Mouse (Mus musculus): Measurements from ENCODE around the gene Mbd6. TPM values are rescaled to one million over a fixed set of nuclear protein-coding genes. Genes with fewer than 3 reads are reported as not detected.

Gene Mbd6
- total RNA-seq (2021) = 10 to 100 TPM; 37.4 to 45.5 TPM

GRCm38 (mm10) chr10:127288800-127289572 is at the start of gene Mbd6:
Mbd6 (minus strand) TSS chr10:127289018.
- intact Hi-C loops (cut with DNase I) = no loop called here
- peak; percentile 69 to 93 for DNase-seq (ENCODE audit: extremely low spot score in 1 of 2, low spot score in 2 of 2)

- no peak for DNase-seq (ENCODE audit: extremely low spot score in 1 of 2, low spot score in 2 of 2)
- intact Hi-C loops (cut with DNase I) = loop anchor here (5.0 kb wide), 1 partner anchor 200 kb away; no protein-coding TSS in a partner anchor
These were observed 48.8 kb upstream of the Mbd6 start for GRCm38 (mm10) chr10:127337536-127338099.

GRCm38 (mm10) chr10:127336952-127337351 is 48.1 kb upstream of the Mbd6 start:
- intact Hi-C loops (cut with DNase I) = loop anchor here (5.0 kb wide), 1 partner anchor 200 kb away; no protein-coding TSS in a partner anchor
- DNase-seq (ENCODE audit: extremely low spot score in 1 of 2, low spot score in 2 of 2) = no peak

- intact Hi-C loops (cut with DNase I) = loop anchor here (5.0 kb wide), 1 partner anchor 202 kb away; no protein-coding TSS in a partner anchor
These were observed 46.5 kb upstream of the Mbd6 start for GRCm38 (mm10) chr10:127335271-127335670.

GRCm38 (mm10) chr10:127333152-127333551 is 44.3 kb upstream of the Mbd6 start:
- DNase-seq (ENCODE audit: extremely low spot score in 1 of 2, low spot score in 2 of 2) = no peak
- intact Hi-C loops (cut with DNase I) = no loop called here

More at GRCm38 (mm10) chr10:127335271-127335670, 46.5 kb upstream of the Mbd6 start:
- DNase-seq (ENCODE audit: extremely low spot score in 1 of 2, low spot score in 2 of 2) = no peak

- DNase-seq (ENCODE audit: extremely low spot score in 1 of 2, low spot score in 2 of 2) = peak in 1 of 2 experiments; percentile 39
- intact Hi-C loops (cut with DNase I) = no loop called here
These were observed 43.5 kb upstream of the Mbd6 start for GRCm38 (mm10) chr10:127332211-127332874.

- intact Hi-C loops (cut with DNase I) = no loop called here
These were observed 41.4 kb upstream of the Mbd6 start for GRCm38 (mm10) chr10:127330212-127330611.

GRCm38 (mm10) chr10:127327461-127328145 is 38.8 kb upstream of the Mbd6 start:
- peak in 1 of 2 experiments; percentile 37 for DNase-seq (ENCODE audit: extremely low spot score in 1 of 2, low spot score in 2 of 2)
- intact Hi-C loops (cut with DNase I) = no loop called here

More at GRCm38 (mm10) chr10:127330212-127330611, 41.4 kb upstream of the Mbd6 start:
- no peak for DNase-seq (ENCODE audit: extremely low spot score in 1 of 2, low spot score in 2 of 2)

GRCm38 (mm10) chr10:127326828-127327227 is 38.0 kb upstream of the Mbd6 start:
- peak in 1 of 2 experiments; percentile 29 for DNase-seq (ENCODE audit: extremely low spot score in 1 of 2, low spot score in 2 of 2)
- intact Hi-C loops (cut with DNase I) = no loop called here

GRCm38 (mm10) chr10:127326017-127326801 is 37.4 kb upstream of the Mbd6 start:
- intact Hi-C loops (cut with DNase I) = no loop called here

GRCm38 (mm10) chr10:127325454-127326016 is 36.7 kb upstream of the Mbd6 start:
- intact Hi-C loops (cut with DNase I) = no loop called here
- DNase-seq (ENCODE audit: extremely low spot score in 1 of 2, low spot score in 2 of 2) = no peak

More at GRCm38 (mm10) chr10:127326017-127326801, 37.4 kb upstream of the Mbd6 start:
- peak in 1 of 2 experiments; percentile 36 for DNase-seq (ENCODE audit: extremely low spot score in 1 of 2, low spot score in 2 of 2)

GRCm38 (mm10) chr10:127324495-127324894 is 35.7 kb upstream of the Mbd6 start:
- DNase-seq (ENCODE audit: extremely low spot score in 1 of 2, low spot score in 2 of 2) = no peak

GRCm38 (mm10) chr10:127323131-127323855 is 34.5 kb upstream of the Mbd6 start:
- DNase-seq (ENCODE audit: extremely low spot score in 1 of 2, low spot score in 2 of 2) = no peak
- intact Hi-C loops (cut with DNase I) = no loop called here

More at GRCm38 (mm10) chr10:127324495-127324894, 35.7 kb upstream of the Mbd6 start:
- intact Hi-C loops (cut with DNase I) = no loop called here

GRCm38 (mm10) chr10:127322669-127323068 is 33.9 kb upstream of the Mbd6 start:
- DNase-seq (ENCODE audit: extremely low spot score in 1 of 2, low spot score in 2 of 2) = no peak
- intact Hi-C loops (cut with DNase I) = no loop called here

- no peak for DNase-seq (ENCODE audit: extremely low spot score in 1 of 2, low spot score in 2 of 2)
These were observed 33.4 kb upstream of the Mbd6 start for GRCm38 (mm10) chr10:127322178-127322577.

GRCm38 (mm10) chr10:127321621-127322020 is 32.8 kb upstream of the Mbd6 start, which contains the start of gene Arhgap9:
Arhgap9 (plus strand) TSS chr10:127321964.
- no peak for DNase-seq (ENCODE audit: extremely low spot score in 1 of 2, low spot score in 2 of 2)

More at GRCm38 (mm10) chr10:127322178-127322577, 33.4 kb upstream of the Mbd6 start:
- intact Hi-C loops (cut with DNase I) = no loop called here

GRCm38 (mm10) chr10:127319969-127320368 is 31.2 kb upstream of the Mbd6 start:
- no peak for DNase-seq (ENCODE audit: extremely low spot score in 1 of 2, low spot score in 2 of 2)
- intact Hi-C loops (cut with DNase I) = no loop called here

More at GRCm38 (mm10) chr10:127321621-127322020, 32.8 kb upstream of the Mbd6 start, which contains the start of gene Arhgap9:
- intact Hi-C loops (cut with DNase I) = no loop called here
